Mouse (Mus musculus) embryonic facial prominence, embryonic 10.5 days (tissue): ENCODE results near the gene Primpol. TPM values are rescaled to one million over a fixed set of nuclear protein-coding genes. Genes with fewer than 3 reads are reported as not detected.
"Not testable (repeated sequence)": the region's sequence is repeated elsewhere in the genome, so short reads cannot be mapped to it uniquely, and the experiment has no call there.

Experiments
- DNase-seq: peaks from one replicate; pipeline ENCODE4 v3.0.0-alpha.2; 2017; ENCODE audit warnings: low spot score
- H3K27ac ChIP-seq: fragments of 300-500 bp; sonication (generic); replicated peaks from 2 replicates; pipeline ENCODE4 v1.5.1; 2016; ENCODE audit warnings: mild to moderate bottlenecking
- H3K27me3 ChIP-seq: fragments of 300-500 bp; sonication (generic); replicated peaks from 2 replicates; pipeline ENCODE4 v1.6.1; 2016; ENCODE audit warnings: low read depth, mild to moderate bottlenecking; ENCODE audit not compliant: poor library complexity, severe bottlenecking
- H3K36me3 ChIP-seq: fragments of 300-500 bp; sonication (generic); replicated peaks from 2 replicates; pipeline ENCODE4 v1.6.1; 2016; ENCODE audit warnings: mild to moderate bottlenecking, moderate library complexity
- H3K4me1 ChIP-seq: fragments of 300-500 bp; sonication (generic); 2 replicates; pipeline ENCODE4 v1.6.1; 2016
- H3K4me3 ChIP-seq: fragments of 300-500 bp; sonication (generic); 2 replicates; pipeline ENCODE4 v1.5.1; 2016; ENCODE audit warnings: mild to moderate bottlenecking, moderate library complexity
- H3K9me3 ChIP-seq: fragments of 300-500 bp; sonication (generic); 2 replicates; pipeline ENCODE4 v1.6.1; 2016; ENCODE audit warnings: mild to moderate bottlenecking
- WGBS: fragments of 180-500 bp; shearing (Covaris S2); methylation state at CpG from one replicate; pipeline ENCODE4 v1.1.7; 2016; 5-methylcytosine and 5-hydroxymethylcytosine counted together
- polyA plus RNA-seq: library from polyadenylated mRNA; unstranded; fragments of >200 nt; fragmentation: Nextera tagmentation; extraction: Ambion mirVana; gene quantifications from 2 replicates; pipeline ENCODE4 v1.2.1, GENCODE M21; 2016

Primpol gene
- polyA plus RNA-seq, 1 experiment from 2014 or later, result 10.0 TPM

DNA sequence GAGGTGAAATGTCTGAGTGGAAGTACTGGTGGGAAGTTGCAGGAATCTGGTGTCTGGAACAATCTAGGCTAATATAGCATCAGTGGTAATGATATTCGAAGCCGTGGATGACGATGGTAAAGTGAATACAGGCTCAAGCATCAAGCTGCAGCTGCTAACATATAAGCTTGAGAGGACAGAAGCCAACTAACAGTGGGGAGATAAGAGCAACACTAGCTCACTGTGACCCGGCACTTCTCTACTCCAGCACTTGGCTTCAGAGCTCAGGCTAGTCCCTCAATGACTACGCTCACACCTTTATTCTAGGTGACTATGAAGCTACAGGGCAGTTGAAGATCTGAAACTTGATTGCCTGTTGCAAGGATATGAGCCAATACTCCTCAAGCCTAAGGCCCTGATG is 18.3 kb downstream of the Primpol start:
- Histone ChIP-seq H3K9me3 (no peaks in the 10 kb centered on the region), H3K4me1 (0 out of 2 replicates have a peak, but pooled peaks cover 8% of the 10 kb centered on the region), H3K27ac (no peak overlapping the region), H3K27me3 (no peaks in the 10 kb centered on the region), H3K4me3 (no peak overlapping the region), H3K36me3 (peaks cover 5% of the 10 kb centered on the region; the same call in 1 of the 2 replicates)
- WGBS, result 95% methylated on average over 5 of the region's 5 CpGs
- no peak for DNase-seq

DNA sequence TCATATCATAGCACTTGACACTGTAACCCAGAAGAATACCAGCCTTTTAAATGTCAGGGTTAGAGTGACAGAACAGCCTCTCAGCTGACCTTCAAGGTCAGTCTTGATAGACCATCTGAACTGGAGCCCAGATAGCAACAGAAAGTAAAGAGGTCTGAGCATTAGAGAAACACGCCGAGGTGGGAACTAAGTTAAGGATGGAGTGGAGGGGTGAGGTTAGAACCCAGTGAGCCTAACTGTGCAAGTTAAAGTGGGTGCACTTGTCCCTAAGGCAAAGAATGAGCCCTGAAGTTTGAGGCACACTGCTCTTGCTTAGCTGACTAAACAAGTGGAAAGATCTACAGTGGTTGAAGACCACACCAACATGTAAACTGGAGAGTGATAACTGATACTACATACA is 18.9 kb downstream of the Primpol start:
- Histone ChIP-seq H3K27me3 (no peaks in the 10 kb centered on the region), H3K9me3 (no peaks in the 10 kb centered on the region), H3K4me3 (no peak overlapping the region), H3K36me3 (peaks cover 5% of the 10 kb centered on the region; the same call in 1 of the 2 replicates), H3K27ac (no peak overlapping the region), H3K4me1 (0 out of 2 replicates have a peak, but pooled peaks cover 8% of the 10 kb centered on the region)
- no peak for DNase-seq
- WGBS, result 91% methylated on average over 2 of the region's 2 CpGs

DNA sequence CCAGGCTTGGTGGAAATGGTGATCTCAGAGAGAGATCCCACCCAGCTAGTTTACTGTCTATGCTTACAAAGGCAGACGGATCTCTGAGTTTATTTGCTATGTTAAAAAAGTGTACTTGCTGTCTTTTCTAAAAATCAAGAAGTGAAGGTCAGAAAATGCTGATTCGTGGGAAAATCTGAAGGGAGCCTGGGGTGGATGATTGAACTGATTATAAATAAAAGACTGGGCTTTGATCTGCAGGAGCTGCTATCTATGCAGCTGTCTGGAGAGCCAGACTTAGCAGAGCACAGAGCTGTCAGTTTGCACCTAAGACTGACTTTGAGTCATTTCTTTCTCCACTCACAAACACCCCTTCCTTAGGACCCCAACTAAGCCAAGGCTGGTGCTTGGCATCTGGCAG is 19.6 kb downstream of the Primpol start:
- H3K4me1 ChIP-seq, result 0 out of 2 replicates have a peak, but pooled peaks cover 8% of the 10 kb centered on the region
- H3K27me3 ChIP-seq, result no peaks in the 10 kb centered on the region
- no peaks in the 10 kb centered on the region for H3K9me3 ChIP-seq
- H3K4me3 ChIP-seq, result no peak overlapping the region
- WGBS, result 82% methylated on average over 2 of the region's 2 CpGs
- peaks cover 5% of the 10 kb centered on the region; the same call in 1 of the 2 replicates for H3K36me3 ChIP-seq
- no peak for DNase-seq
- no peak overlapping the region for H3K27ac ChIP-seq

DNA sequence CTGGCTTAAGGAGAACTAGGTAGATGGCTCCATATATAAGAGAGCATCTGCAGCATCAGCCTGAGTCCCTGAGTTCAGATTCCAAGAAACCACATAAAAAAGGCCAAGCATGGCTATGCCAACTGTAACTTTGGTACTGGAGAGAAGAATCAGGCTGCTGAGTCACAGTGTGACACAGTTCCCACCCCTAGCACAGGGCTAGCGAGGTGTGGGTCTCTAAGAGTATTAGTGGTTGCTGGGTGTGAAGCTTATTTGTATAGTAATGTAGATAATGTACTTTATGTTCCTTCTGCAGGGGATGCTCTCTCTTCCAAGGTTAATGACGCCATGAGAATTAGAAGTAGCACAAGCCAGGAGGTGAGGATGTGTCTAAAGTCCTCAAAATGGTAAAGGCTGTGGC is 20.5 kb downstream of the Primpol start:
- peaks cover 5% of the 10 kb centered on the region; the same call in 1 of the 2 replicates for H3K36me3 ChIP-seq
- H3K4me1 ChIP-seq, result 0 out of 2 replicates have a peak, but pooled peaks cover 7% of the 10 kb centered on the region
- no peak for DNase-seq
- no peaks in the 10 kb centered on the region for H3K9me3 ChIP-seq
- no peaks in the 10 kb centered on the region for H3K27me3 ChIP-seq
- no peak overlapping the region for H3K4me3 ChIP-seq
- 85% methylated on average over 2 of the region's 2 CpGs for WGBS
- H3K27ac ChIP-seq, result no peak overlapping the region

DNA sequence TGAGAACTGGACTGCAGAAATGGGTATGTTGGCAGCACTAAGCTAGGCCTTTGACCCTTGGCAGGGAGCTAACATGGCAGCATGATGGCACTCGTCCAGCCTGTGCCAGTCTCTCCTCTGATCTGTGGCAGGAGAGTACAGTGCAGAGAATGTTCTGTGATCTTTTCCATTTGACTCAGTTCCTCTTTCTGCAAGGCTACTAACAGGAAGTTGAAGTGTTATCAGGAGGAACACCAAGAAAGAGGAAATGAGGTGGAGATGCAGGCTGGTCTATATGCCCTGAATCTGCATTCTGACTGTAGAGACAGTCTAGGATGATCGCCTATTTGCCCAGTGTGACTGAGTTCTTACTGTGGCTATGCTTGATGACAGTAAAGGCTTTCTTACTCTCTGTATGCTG is 21.4 kb downstream of the Primpol start:
- H3K27me3 ChIP-seq, result no peaks in the 10 kb centered on the region
- H3K4me1 ChIP-seq, result no peaks in the 10 kb centered on the region
- H3K4me3 ChIP-seq, result no peak overlapping the region
- 83% methylated on average over 2 of the region's 2 CpGs for WGBS
- H3K36me3 ChIP-seq, result peaks cover 5% of the 10 kb centered on the region; the same call in 1 of the 2 replicates
- H3K27ac ChIP-seq, result no peak overlapping the region
- H3K9me3 ChIP-seq, result no peaks in the 10 kb centered on the region
- DNase-seq, result no peak

DNA sequence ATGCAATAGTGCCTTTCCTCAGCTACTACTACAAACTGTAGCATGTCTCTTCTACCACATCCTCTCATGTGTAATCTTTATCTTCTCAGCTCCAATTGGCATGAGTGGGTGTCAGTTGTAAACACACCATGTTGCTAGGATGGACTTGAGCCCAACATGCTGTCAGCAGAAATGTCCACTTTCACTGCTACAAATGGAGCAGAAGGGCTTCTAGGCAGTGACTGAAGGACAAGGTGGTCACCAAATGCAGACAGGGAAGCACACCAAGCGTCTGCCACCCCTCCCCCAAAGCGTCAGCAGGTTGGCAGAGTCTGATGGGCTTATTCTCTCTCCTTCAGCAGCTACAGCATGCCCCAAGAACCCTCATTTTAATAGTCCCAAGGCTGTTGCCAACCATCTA is 23.2 kb downstream of the Primpol start:
- Histone ChIP-seq H3K9me3 (no peaks in the 10 kb centered on the region), H3K27me3 (no peaks in the 10 kb centered on the region), H3K4me1 (no peaks in the 10 kb centered on the region), H3K27ac (no peak overlapping the region), H3K4me3 (no peak overlapping the region), H3K36me3 (peaks cover 11% of the 10 kb centered on the region)
- 80% methylated on average over 2 of the region's 2 CpGs for WGBS
- DNase-seq, result no peak

DNA sequence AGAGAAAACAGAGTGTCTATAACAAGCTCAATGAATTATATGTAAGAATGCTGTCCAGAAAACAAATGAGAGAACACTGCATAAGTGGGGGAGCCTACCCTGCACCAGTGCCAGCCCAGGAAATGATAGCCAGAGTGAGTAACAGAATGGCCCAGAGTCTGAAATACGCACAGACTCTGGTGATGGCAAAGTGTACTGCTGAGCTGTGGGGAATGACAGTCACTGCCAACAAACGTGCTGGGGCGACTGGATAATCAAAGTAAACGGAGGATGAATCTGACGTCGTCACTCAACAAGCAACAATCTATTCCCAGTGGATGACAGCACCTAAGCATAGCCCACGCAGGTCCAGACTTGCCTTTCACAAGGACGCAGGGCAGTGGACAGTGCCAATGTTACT is 23.9 kb downstream of the Primpol start:
- no peak overlapping the region for H3K27ac ChIP-seq
- DNase-seq, result no peak
- 86% methylated on average over 8 of the region's 8 CpGs for WGBS
- no peaks in the 10 kb centered on the region for H3K27me3 ChIP-seq
- peaks cover 11% of the 10 kb centered on the region for H3K36me3 ChIP-seq
- H3K4me3 ChIP-seq, result no peak overlapping the region
- no peaks in the 10 kb centered on the region for H3K4me1 ChIP-seq
- no peaks in the 10 kb centered on the region for H3K9me3 ChIP-seq

DNA sequence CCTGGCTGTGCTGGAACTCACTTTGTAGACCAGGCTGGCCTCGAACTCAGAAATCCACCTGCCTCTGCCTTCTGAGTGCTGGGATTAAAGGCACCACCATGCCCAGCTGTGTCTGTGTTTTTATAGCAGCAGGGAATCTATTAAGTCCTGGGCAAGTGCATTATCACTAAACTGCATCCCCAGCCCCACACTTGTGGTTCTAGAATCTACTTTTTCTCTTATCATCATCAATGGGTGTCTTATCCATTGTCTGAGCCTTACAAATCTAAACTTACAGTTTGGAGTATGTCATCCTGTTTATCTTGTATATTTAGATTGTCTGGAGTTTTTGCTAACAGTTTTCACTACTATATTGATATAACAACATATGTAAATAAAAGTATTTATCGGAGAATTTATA is 28.3 kb downstream of the Primpol start:
- H3K27me3 ChIP-seq, result no peaks in the 10 kb centered on the region
- no peaks in the 10 kb centered on the region for H3K4me1 ChIP-seq
- H3K27ac ChIP-seq, result no peak overlapping the region
- 92% methylated on average over 2 of the region's 2 CpGs for WGBS
- DNase-seq, result no peak
- H3K36me3 ChIP-seq, result peaks cover 6% of the 10 kb centered on the region; the same call in 1 of the 2 replicates
- H3K9me3 ChIP-seq, result no peaks in the 10 kb centered on the region
- H3K4me3 ChIP-seq, result no peak overlapping the region

DNA sequence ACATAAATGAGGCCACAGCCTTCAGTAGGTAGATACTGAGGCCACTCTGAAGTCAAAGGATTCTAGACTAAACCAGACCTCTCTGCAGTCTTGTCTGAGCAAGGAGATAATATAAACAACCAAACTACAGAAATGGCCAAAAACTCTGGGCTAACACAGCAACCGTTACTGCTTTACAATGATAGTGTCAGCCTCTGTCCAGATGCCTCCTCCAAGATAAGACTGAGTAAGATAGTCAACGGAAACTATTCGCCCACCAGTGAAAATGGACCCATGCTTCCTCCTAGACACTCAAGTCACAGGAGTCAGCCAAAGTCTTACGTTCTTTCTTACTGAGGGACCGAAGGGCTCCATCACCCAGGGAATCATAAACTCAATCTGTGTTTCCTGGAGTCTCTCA is 29.1 kb downstream of the Primpol start:
- Histone ChIP-seq H3K27ac (no peak overlapping the region), H3K36me3 (peaks cover 6% of the 10 kb centered on the region; the same call in 1 of the 2 replicates), H3K9me3 (no peaks in the 10 kb centered on the region), H3K4me1 (no peaks in the 10 kb centered on the region), H3K4me3 (no peak overlapping the region), H3K27me3 (no peaks in the 10 kb centered on the region)
- WGBS, result 94% methylated on average over 5 of the region's 5 CpGs
- no peak for DNase-seq

DNA sequence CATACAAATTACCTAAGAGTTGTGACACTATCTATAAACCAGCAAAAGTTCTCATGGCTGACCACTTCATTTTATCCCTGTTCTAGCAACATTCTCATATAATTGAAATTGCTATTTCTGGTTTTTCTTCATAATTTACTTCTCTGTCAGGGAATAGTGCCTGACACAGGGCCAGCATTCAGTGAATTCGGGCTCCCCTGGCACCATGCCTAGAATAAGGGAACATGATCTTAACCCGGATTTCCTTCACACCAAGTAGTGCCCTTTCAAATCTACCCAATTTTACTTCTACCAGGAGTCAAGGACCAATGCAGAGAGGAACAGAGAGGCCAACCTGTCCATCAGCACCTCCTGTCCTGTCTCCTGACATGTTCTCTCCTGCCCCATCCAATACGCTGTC is 31.4 kb downstream of the Primpol start:
- H3K4me1 ChIP-seq, result no peaks in the 10 kb centered on the region
- no peak overlapping the region for H3K27ac ChIP-seq
- no peaks in the 10 kb centered on the region for H3K9me3 ChIP-seq
- H3K4me3 ChIP-seq, result no peak overlapping the region
- WGBS, result 94% methylated on average over 3 of the region's 3 CpGs
- no peak for DNase-seq
- no peaks in the 10 kb centered on the region for H3K27me3 ChIP-seq
- peaks cover 26% of the 10 kb centered on the region for H3K36me3 ChIP-seq

DNA sequence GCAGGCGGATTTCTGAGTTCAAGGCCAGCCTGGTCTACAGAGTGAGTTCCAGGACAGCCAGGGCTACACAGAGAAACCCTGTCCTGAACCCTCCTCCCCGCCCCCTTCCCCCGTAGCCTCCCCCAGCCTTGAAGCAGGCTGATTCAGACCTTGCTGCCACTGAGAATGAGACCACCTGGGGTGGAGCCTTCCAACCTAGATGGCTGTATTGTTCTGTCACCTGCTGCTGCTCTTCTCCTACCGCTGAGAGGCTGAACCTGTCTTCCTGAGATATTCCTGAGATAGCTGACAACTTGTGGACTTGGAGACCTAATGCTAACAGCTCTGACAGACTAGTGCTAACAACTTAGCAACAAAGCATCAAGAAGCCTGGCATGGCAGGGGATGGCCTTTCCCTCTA is 32.7 kb downstream of the Primpol start:
- not testable (repeated sequence) for H3K27me3 ChIP-seq, H3K4me3 ChIP-seq, DNase-seq, H3K9me3 ChIP-seq, H3K4me1 ChIP-seq, H3K27ac ChIP-seq
- H3K36me3 ChIP-seq, result peaks cover 34% of the 10 kb centered on the region
- WGBS, result 55% methylated on average over 4 of the region's 4 CpGs

DNA sequence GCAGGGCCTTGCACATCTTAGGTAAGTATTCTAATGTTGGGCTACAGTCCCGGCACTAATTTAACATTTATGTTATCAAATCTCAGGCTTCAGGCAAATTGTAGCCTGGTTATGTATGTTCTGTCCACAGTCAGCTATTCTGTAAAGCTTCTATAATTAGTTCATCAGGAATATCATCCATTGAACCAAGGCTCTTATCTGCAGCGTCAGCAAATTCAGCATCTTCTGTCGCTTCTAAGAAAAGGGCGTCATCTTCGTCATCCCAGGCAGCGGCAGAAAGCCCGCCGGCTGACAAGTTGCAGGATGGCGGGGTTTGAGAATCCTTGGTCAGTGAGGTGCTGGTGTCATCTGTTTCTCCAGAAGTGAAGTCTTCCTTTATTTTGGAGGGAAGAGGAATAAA is 38.2 kb downstream of the Primpol start:
- Histone ChIP-seq H3K36me3 (peaks cover 79% of the 10 kb centered on the region), H3K9me3 (no peaks in the 10 kb centered on the region), H3K4me3 (no peak overlapping the region), H3K4me1 (no peaks in the 10 kb centered on the region), H3K27me3 (no peaks in the 10 kb centered on the region), H3K27ac (no peak overlapping the region)
- DNase-seq, result no peak
- WGBS, result 96% methylated on average over 9 of the region's 9 CpGs

DNA sequence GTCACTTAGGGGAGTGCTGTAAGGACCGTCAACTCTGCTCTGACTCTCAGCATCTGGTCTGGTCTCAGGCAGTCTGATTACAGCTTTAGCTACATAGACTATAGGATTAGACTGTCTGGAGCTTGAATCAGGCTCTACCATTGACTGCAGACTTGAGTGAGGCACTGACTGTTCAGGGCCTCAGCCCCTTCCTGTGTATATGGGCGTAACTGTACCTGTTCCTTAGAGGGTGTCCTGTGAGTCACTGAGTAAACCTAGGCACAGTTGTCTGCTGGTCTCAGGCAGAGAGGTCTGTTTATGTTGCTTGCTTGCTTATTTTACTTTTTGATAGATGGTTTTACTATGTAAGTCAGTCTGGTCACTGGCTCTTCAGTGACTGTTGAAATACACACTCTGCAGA is 43.0 kb downstream of the Primpol start:
- Histone ChIP-seq H3K9me3 (no peaks in the 10 kb centered on the region), H3K27me3 (no peaks in the 10 kb centered on the region), H3K4me3 (no peak overlapping the region), H3K36me3 (peaks cover 83% of the 10 kb centered on the region), H3K27ac (no peak overlapping the region), H3K4me1 (no peaks in the 10 kb centered on the region)
- WGBS, result 91% methylated on average over 2 of the region's 2 CpGs
- DNase-seq, result no peak

DNA sequence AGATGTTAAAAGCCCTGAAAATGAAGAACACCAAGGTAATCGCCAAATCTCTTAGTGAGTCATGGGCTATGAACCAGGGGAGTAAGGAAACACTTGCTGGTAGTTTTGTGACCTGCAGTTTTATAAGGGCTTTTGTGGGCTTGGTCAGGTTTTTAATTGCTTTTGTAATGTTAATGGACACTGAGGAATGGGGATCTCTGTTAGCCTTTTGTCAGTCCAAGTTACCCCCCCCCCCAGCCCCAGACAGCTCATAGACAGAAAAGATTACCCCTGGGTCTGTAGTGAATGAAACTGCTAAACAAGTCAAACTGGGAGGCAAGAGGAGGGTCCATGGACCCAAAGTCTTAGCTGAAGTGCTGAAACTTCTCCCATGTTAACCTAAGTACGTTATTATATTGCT is 43.6 kb downstream of the Primpol start:
- H3K36me3 ChIP-seq, result peaks cover 78% of the 10 kb centered on the region
- WGBS, result 79% methylated on average over 2 of the region's 2 CpGs
- no peak overlapping the region for H3K27ac ChIP-seq
- no peaks in the 10 kb centered on the region for H3K27me3 ChIP-seq
- no peak overlapping the region for H3K4me3 ChIP-seq
- DNase-seq, result no peak
- H3K4me1 ChIP-seq, result no peaks in the 10 kb centered on the region
- no peaks in the 10 kb centered on the region for H3K9me3 ChIP-seq
